Mouse (Mus musculus): ENCODE results near the gene Rhbdf1.

Gene Rhbdf1

DNA sequence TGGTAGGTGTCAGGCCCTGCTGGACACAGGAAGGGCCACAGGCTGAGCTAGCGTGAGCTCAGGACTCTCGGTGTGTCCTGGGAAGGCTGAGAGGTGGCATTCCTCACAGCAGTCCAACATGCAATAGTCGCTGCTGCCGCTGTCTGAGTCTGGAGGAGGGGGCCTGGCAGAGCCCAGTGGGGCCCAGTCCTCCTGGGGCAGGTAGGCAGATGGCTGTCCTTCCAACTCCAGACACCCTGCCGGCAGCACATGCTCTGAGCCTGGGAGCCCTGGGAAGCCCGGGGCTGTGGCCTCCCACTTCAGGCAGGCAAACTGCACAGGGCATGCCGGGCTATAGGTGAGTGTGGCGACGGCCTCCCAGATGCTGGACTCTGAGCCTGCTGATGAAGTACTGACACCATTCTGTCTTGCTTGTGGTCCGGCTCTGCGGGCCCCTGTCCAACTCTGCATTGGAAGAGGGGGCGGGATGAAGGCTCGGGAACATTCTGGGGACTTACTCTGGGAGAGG, 31.4 kb downstream of the Rhbdf1 start:
- no peak for DNase-seq (ENCODE audit: low spot score in 2 of 2)

DNA sequence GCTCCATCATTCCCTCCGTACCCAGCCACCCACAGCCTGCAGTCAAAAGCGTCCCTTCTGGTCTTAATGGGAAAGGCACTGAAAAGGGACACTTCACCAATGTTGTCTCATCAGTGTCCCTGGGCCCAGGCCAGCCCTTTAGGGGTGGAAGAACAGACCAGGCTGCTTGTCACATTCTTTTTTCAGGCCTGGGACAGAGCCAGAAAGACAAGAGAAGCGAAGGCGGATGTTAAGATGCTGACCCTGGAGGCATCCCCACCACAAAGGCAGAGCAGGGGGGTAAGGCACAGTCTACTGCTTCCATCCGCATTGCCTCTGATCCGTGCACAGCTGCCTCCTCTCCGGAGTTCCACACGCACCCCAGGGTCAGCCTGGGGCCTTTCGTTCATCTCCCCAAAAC, 32.0 kb downstream of the Rhbdf1 start:
- DNase-seq (ENCODE audit: low spot score in 2 of 2): no peak

DNA sequence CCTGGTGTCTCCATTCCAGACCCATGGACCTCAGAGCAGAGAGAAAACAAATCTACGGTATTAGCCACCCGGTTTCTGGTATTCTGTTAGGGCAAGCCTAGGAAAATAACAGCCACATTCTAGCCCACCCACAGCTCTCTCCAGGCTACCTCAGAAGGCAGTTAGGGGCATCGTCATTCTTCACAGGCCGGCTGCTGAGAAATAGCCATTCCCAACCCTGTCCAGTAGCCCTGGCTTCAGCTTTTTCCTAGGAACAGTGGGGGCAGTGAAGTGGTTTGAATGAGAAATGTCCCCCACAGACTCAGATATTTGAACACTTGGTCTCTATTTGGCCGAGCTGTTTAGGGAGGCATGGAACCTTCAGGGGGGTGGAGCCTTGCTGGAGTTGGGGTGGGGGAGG, 32.7 kb downstream of the Rhbdf1 start:
- no peak for DNase-seq (ENCODE audit: low spot score in 2 of 2)

DNA sequence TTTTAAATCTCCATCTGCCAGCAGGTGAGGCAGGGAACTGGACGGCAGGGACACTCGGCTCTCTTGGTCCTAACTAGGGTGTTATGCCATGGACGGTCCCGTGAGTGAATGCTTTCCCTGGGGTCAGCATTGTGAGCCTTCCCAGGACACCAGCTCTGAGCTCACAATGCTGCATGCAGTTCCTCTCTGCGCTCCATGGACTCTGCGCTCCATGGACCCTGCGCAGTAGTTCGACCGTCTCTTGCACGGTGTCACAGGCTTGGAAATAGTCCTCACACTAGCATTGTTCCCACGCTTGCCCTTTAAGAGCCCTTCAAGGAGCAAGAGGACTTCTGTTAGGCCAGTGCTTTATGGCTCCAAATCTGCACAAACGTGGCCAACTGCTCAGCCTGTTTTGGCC, 33.2 kb downstream of the Rhbdf1 start:
- no peak for DNase-seq (ENCODE audit: low spot score in 2 of 2)

DNA sequence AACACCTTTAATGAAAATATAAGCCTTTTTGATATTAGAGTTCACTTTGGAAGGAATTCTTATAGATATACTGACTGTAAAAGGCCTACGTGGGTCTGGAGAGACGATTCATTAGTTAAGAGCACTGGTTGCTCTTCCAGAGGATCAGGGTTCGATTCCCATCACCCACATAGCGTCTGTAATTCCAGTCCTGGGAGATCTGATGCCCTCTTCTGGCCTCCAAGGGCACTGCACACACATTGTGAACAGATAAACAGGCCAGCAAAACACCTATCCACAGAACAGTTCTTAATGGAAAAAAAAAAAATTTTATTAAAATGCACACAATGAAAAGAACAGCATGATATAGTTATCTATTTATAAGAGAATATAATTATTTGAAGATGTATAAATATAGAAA, 34.8 kb downstream of the Rhbdf1 start:
- DNase-seq (ENCODE audit: low spot score in 2 of 2): no peak

DNA sequence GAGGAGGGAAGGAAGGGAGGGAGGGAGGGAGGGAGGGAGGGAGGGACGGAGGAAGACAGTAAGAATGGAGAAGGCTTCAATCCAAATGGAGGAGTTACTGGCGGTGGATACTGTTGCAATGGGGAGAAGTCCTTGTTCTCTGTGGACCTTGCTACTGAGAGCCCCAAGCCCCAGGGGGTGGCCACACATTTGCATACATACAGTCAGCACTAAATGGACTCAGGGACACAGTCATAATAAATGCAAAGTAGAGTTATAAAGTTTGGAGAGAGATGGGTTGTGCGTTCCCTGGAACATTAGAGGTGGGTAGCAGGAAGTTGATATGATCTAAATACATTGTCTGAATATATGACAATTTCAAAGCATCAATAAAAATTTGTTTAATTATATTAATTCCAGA, 36.1 kb downstream of the Rhbdf1 start:
- DNase-seq (ENCODE audit: low spot score in 2 of 2): no peak

DNA sequence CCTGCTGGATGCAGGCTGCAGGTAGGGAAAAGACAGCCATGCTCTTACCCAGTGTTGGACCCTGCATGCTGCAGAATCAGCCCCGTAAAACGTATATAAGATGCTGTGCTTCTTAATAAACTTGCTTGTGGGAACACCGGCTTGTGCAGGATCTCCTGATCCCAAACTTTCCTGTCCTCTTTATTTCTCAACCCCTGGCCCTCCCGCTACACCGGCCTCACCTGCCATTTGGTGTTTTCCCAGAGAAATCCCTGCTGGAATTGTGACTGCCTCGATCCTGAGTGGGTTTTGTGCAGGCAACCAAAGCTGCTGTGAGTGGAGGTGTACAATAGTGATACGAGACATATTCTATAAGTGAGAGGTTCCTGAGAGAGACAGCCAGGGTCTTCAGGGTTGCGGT, 37.6 kb downstream of the Rhbdf1 start:
- DNase-seq (ENCODE audit: low spot score in 2 of 2): no peak

DNA sequence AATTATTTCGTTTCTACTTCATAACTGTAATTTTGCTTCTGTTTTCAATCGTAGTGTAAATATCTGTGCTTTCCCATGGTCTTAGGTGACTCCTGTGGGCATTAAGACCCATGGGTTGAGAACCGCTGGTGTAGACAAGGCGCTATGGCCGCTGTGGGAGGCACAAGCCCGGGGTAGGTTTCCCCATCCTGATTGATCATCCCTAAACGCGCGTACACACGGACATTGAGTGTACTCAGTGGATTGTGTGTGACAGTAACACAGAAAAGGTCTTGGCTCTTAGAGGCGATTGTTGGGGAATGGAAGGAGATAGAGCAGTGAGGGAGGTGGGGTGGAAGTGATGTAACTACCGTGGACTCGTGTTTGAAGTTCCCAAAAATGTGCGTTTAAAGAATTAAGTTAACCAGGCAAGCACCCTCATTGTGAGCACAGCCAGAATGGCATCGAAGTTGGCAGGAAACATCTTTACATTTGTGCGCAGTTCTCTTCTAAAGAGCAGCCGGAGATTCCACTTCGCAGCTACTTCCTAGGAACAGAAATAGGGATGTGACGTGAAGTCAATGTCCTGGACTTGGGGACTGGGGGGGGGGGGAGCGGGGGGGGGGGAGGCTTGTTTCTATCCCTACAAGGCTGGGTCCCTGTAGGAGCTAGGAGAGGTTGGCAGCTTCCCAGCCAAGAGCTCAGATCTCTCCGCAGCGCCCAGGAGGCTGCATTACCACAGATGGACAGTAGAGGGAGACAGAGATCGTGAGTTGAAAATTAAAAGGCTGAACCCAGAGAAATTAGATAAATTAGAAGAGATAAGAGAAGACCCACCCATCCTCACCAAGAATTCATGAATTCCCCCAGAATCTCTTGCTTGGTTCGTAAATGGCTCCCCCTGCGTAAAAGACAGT, 39.9 kb downstream of the Rhbdf1 start:
- DNase-seq (ENCODE audit: low spot score in 2 of 2): peak; percentile 38 to 49

DNA sequence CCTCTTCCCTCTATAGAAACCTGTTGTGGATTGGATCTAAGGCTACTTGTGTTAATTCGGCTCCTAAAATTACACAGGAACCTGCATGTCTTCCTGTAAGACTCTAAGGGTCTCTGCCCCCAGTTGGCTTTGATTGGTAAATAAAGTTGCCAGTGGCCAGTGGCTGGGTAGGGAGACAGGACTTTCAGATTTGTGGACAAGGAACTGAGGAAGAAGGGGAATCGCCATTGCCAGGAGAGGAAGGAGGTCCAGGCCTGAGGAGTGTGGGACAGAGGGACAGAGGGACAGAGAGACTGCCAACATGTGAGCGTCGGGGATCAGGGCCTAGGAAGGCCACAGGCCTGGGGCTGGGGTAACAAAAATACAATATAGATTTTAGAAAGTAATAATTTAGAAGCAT, 40.9 kb downstream of the Rhbdf1 start:
- DNase-seq (ENCODE audit: low spot score in 2 of 2): no peak

DNA sequence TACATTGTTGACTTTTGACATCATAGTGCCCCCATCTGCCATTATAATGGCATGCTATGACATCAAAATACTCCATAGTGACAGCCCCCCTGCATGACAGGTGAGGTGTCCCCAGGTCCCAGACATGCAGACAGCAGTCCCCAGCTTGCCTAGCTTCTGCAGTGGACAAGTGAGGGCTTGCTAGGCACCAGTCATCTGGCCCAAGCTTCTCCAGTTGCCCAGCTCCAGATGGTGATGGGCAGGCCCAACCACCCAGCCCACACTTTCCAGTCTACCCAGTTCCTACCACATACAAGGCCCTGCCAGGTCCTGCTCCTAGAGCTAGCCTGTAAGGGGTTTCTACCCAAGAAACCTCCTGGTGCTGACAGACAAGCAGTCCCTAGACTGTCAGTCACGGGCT, 43.6 kb downstream of the Rhbdf1 start:
- DNase-seq (ENCODE audit: low spot score in 2 of 2): no peak

DNA sequence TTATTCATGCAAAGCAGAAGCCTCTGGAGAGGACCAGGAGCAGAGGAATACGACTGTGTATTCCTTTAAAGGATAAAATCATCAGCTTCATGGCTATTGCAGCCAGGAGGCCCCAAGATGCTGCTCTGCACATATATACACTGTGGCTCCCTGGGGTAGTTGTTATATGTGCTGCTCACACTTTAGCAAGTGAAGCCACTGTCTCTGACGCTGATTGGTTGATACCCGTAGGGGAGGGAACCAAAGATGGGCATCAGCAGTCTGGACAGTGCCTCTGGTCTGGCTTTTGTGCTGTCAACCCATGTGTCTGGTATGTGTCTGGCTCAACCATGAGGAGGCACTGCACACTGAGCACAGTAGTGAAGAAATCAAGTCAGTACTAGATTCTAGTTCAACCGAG, 55.4 kb downstream of the Rhbdf1 start:
- no peak for DNase-seq (ENCODE audit: low spot score in 2 of 2)

DNA sequence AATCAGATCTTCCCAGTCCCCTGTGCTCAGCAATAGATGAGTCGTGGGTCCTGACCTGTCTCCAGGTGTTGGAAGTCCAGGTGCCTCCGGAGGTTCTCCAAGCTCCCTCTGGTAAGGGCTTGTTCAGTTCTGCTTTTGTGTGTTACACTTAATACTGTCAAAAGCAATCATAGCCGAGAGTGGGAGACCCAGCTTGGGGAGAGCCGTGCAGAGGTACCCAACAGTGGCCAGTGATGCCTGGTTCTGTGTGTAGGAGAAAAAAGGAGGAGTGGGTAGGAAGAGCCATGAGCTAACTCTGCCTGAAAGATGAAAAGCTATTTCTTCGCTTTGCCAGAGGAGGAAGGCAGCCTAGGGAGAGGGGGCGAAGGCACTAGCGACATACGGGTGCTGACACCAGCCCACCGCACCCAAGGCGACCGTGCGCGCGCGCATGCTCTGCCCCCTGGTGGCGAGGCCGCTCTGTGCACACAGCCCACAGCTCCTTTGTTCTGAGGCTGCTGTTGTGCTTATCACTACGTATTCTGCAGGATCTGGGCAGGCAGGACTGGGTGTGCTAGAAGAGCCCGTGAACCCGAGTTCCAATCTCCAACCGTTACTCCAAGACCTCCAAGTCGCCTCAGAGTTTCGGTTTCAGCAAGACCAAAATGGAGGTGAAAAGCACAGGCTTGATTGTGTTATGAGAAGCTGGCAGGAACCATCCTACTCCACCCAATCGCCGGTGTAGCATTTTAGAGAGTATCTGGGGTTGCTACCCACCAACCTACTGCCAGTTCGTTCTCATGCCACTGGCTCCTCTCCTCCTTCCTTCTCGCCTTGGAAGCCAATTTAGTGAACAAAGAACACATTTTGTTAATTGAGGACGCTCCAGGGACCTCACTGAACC, 59.9 kb downstream of the Rhbdf1 start:
- peak; percentile 40 to 50 for DNase-seq (ENCODE audit: low spot score in 2 of 2)

DNA sequence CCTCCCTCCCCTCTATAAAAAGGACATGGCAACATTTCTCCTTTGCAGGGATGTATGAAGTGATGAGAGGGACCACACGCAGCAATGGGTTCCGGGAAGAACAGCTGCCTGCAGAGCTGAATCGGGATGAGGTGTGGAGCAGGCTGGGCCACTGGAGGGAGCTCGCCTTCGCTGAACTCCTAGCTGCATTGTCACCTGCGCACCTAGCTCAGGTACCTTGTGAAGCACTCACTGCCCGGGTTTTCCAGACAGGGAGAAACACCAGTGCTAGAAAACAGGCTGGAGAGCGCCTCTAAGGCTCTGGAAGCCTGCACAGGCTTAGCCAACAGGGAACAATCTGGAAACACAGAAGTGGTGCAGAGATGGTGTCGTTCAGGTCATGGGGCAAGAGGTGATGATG, 60.6 kb downstream of the Rhbdf1 start:
- DNase-seq (ENCODE audit: low spot score in 2 of 2): no peak

DNA sequence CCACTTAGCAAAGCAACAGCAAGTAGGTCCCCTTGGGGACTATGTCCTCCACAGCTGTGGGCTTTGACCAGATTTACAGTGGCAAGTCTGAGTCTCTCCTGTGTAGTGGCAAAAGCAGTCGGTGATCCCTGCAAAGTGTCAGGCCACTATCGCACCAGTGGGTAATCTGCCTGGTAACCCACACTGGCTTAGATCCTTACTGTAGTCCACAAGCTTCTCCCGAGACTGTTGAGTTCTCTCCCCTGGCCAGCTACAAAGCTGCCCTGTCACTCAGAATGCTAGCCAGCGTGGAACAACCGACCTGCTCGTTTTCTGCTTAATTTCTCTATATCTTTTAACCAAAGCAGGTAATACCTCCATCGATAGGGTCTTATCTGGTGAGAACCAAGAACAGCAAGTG, 61.8 kb downstream of the Rhbdf1 start:
- no peak for DNase-seq (ENCODE audit: low spot score in 2 of 2)
